Mouse (Mus musculus) ES-E14 (cell line): ENCODE data around the gene Piezo1. TPM values are rescaled to one million over a fixed set of nuclear protein-coding genes. Genes with fewer than 3 reads are reported as not detected.

ENCODE experiments used
- DNase-seq: peaks from one replicate; pipeline ENCODE4 v3.0.0-alpha.2; 2013; ENCODE audit warnings: low read depth, low spot score
- H3K27ac ChIP-seq: 2 replicates; pipeline ENCODE4 v1.5.1; 2012; ENCODE audit warnings: low read depth, mild to moderate bottlenecking, low read length, moderate library complexity, mixed read lengths; ENCODE audit not compliant: poor library complexity, insufficient read depth, severe bottlenecking
- H3K36me3 ChIP-seq: 2 replicates; pipeline ENCODE4 v1.6.1; 2012; ENCODE audit warnings: mild to moderate bottlenecking, low read length, moderate library complexity, mixed read lengths; ENCODE audit not compliant: control insufficient read depth, poor library complexity, insufficient read depth, severe bottlenecking
- H3K4me1 ChIP-seq, 2 experiments: fragments of 150-350 bp in 1 of 2; sonication (generic) in 1 of 2; 2 replicates each; pipeline ENCODE4 v1.6.1; 2012; ENCODE audit warnings: low read length in 2 of 2, mild to moderate bottlenecking in 1 of 2, mixed read lengths in 1 of 2; ENCODE audit not compliant: control insufficient read depth in 2 of 2, insufficient read depth in 2 of 2, poor library complexity in 1 of 2
- H3K4me3 ChIP-seq, 2 experiments: fragments of 150-350 bp in 1 of 2; sonication (generic) in 1 of 2; 2 replicates each; pipeline ENCODE4 v1.5.1; 2012; ENCODE audit warnings: low read length in 2 of 2, low read depth in 1 of 2, mild to moderate bottlenecking in 1 of 2, mixed read lengths in 1 of 2; ENCODE audit not compliant: insufficient read depth in 1 of 2, poor library complexity in 1 of 2, severe bottlenecking in 1 of 2
- H3K9ac ChIP-seq: 2 replicates; pipeline ENCODE4 v1.6.1; 2012; ENCODE audit warnings: low read depth, mild to moderate bottlenecking, low read length, mixed read lengths; ENCODE audit not compliant: poor library complexity, insufficient read depth, severe bottlenecking
- H3K9me3 ChIP-seq: fragments of 150-350 bp; sonication (generic); 2 replicates; pipeline ENCODE4 v1.6.1; 2012; ENCODE audit warnings: low read depth, mild to moderate bottlenecking, low read length; ENCODE audit not compliant: control insufficient read depth, insufficient read depth
- CHD2 ChIP-seq: IDR thresholded peaks from 2 replicates; pipeline ENCODE4 v1.6.1; 2014; ENCODE audit warnings: mild to moderate bottlenecking, low read depth, low read length, inconsistent platforms
- HCFC1 ChIP-seq: IDR thresholded peaks from 2 replicates; pipeline ENCODE4 v1.6.1; 2012; ENCODE audit warnings: low read length, inconsistent platforms, borderline replicate concordance; ENCODE audit not compliant: insufficient read depth
- MAFK ChIP-seq: IDR thresholded peaks from 2 replicates; pipeline ENCODE4 v1.6.1; 2014; ENCODE audit warnings: mild to moderate bottlenecking, low read depth, low read length, inconsistent platforms; ENCODE audit not compliant: insufficient read depth
- ZC3H11A ChIP-seq: IDR thresholded peaks from 2 replicates; pipeline ENCODE4 v1.6.1; 2012; ENCODE audit warnings: low read depth, mild to moderate bottlenecking, inconsistent platforms, low read length, borderline replicate concordance
- ZNF384 ChIP-seq: IDR thresholded peaks from 2 replicates; pipeline ENCODE4 v1.6.1; 2012; ENCODE audit warnings: low read depth, low read length, inconsistent platforms
- in situ Hi-C, 2 experiments: fragments of 600-800 bp; cut with MboI; formaldehyde crosslinking; loops; one replicate each; pipeline ENCODE4 v1.15.1; 2025; ENCODE audit warnings: low sequenced_read_pairs in 2 of 2, inconsistent platforms in 1 of 2; ENCODE audit not compliant: unreplicated experiment in 2 of 2
- total RNA-seq: library from RNA; depleted of rRNA; stranded (reverse); fragments of 300-350 nt; gene quantifications from 2 replicates; pipeline ENCODE4 v1.2.3, GENCODE M21; 2012

Gene Piezo1
- total RNA-seq, 1 experiment: 204 TPM

GRCm38 (mm10) chr8:122567361-122568108, 16.4 kb upstream of the Piezo1 start, which contains the start of gene Cdt1:
TSS of gene Cdt1 (plus strand) at chr8:122568015.
- in situ Hi-C loops: no loop called here
- Histone ChIP-seq H3K36me3 (peaks cover 38% of the 10 kb centered on the region), H3K27ac (peak within 1 kb of the TSS; percentile 95), H3K9ac (peak within 1 kb of the TSS; percentile 100), H3K4me1 (peaks cover 7 to 15% of the 10 kb centered on the region in 2 experiments; a peak in 3 of 4 replicates), H3K9me3 (no peaks in the 10 kb centered on the region), H3K4me3 (peak within 1 kb of the TSS; percentile 73 to 99)
- peak; percentile 93 for DNase-seq
- TF ChIP-seq ZNF384 (no peak), ZC3H11A (no peak), CHD2 (no peak), HCFC1 (peak; percentile 66; the same call in 1 of the 2 replicates)

GRCm38 (mm10) chr8:122566766-122567165, 15.6 kb upstream of the Piezo1 start:
- no peaks in the 10 kb centered on the region for H3K9me3 ChIP-seq
- H3K4me3 ChIP-seq: peak overlapping the region; percentile 41 to 99
- TF ChIP-seq ZNF384 (no peak), HCFC1 (no peak), CHD2 (no peak), ZC3H11A (no peak), MAFK (no peak)
- peak overlapping the region; percentile 87 for H3K9ac ChIP-seq
- DNase-seq: no peak
- peak overlapping the region; percentile 85 for H3K27ac ChIP-seq
- H3K36me3 ChIP-seq: peaks cover 31% of the 10 kb centered on the region
- peaks cover 7 to 10% of the 10 kb centered on the region in 2 experiments; a peak in 3 of 4 replicates for H3K4me1 ChIP-seq
- in situ Hi-C loops: no loop called here

GRCm38 (mm10) chr8:122564363-122565352, 13.5 kb upstream of the Piezo1 start:
- DNase-seq: no peak
- Histone ChIP-seq H3K9ac (peak overlapping the region; percentile 78), H3K36me3 (peaks cover 10% of the 10 kb centered on the region), H3K4me3 (peak overlapping the region; percentile 27 to 43; a peak in 3 of 4 replicates), H3K4me1 (peaks cover 4 to 7% of the 10 kb centered on the region in 2 experiments; a peak in 3 of 4 replicates), H3K9me3 (no peaks in the 10 kb centered on the region), H3K27ac (peak overlapping the region; percentile 33)
- TF ChIP-seq MAFK (no peak), ZNF384 (no peak), HCFC1 (no peak), CHD2 (no peak), ZC3H11A (no peak)
- in situ Hi-C loops: no loop called here

DNA sequence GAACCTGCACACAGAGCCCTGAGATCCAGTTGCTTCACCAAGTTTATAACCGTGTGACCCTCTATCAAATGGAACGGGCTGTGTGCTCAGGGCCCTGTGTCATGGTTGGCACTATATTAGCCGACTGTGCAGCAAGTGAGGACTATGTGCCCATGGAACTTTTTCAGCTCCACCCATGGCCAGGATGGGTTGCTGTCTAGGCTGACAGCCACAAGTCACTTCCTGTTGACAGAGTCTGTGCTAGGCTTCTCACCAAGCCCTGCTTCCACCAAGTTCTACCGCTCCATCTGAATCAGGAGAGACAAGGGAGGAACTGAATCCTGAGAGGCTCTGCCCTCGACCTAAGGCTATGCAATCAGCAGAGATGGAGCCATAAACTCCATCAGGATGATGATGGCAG, 10.1 kb upstream of the Piezo1 start:
- no peak for TF ChIP-seq ZC3H11A
- no peak for TF ChIP-seq CHD2
- no peak for TF ChIP-seq ZNF384
- no peak for TF ChIP-seq HCFC1
- TF ChIP-seq MAFK: no peak
- H3K4me1 ChIP-seq: peaks cover 7 to 12% of the 10 kb centered on the region in 2 experiments
- H3K36me3 ChIP-seq: no peaks in the 10 kb centered on the region
- no peak overlapping the region for H3K27ac ChIP-seq
- in situ Hi-C loops: no loop called here
- no peaks in the 10 kb centered on the region for H3K9me3 ChIP-seq
- DNase-seq: no peak
- H3K9ac ChIP-seq: no peak overlapping the region
- H3K4me3 ChIP-seq: no peak overlapping the region
